Mouse (Mus musculus) heart, embryonic 14.5 days (tissue): ENCODE measurements around the gene Prm3. TPM values are rescaled to one million over a fixed set of nuclear protein-coding genes. Genes with fewer than 3 reads are reported as not detected.

Source experiments
- ATAC-seq: fragments of 200-750 bp; cut with Nextera tagmentation; 2 replicates; pipeline ENCODE4 v1.8.0; 2017; ENCODE audit warnings: low read depth, moderate TSS enrichment; ENCODE audit not compliant: insufficient number of reproducible peaks, insufficient read depth, low FRiP score
- H3K27ac ChIP-seq, 2 experiments: fragments of 200-500 bp in 1 of 2; fragments of 300-500 bp in 1 of 2; sonication (generic) in 1 of 2; replicated peaks in 1 of 2; 2 replicates each; pipeline ENCODE4 v1.5.1; 2012 to 2014; ENCODE audit warnings: low read depth in 2 of 2, low read length in 2 of 2, control low read depth in 1 of 2, mild to moderate bottlenecking in 1 of 2, mixed read lengths in 1 of 2; ENCODE audit not compliant: control insufficient read depth in 1 of 2, insufficient read depth in 1 of 2
- H3K27me3 ChIP-seq: fragments of 300-500 bp; sonication (generic); 2 replicates; pipeline ENCODE4 v1.6.1; 2014; ENCODE audit warnings: mild to moderate bottlenecking, low read length, control low read depth; ENCODE audit not compliant: control insufficient read depth, insufficient read depth
- H3K36me3 ChIP-seq: fragments of 300-500 bp; sonication (generic); 2 replicates; pipeline ENCODE4 v1.6.1; 2014; ENCODE audit warnings: mild to moderate bottlenecking, control low read depth, low read length, mixed read lengths; ENCODE audit not compliant: control insufficient read depth, insufficient read depth
- H3K4me1 ChIP-seq, 2 experiments: fragments of 200-500 bp in 1 of 2; fragments of 300-500 bp in 1 of 2; sonication (generic) in 1 of 2; 2 replicates each; pipeline ENCODE4 v1.6.1; 2012 to 2014; ENCODE audit warnings: low read length in 2 of 2, control low read depth in 1 of 2, mixed read lengths in 1 of 2; ENCODE audit not compliant: control insufficient read depth in 2 of 2, insufficient read depth in 2 of 2
- H3K4me2 ChIP-seq: fragments of 300-500 bp; sonication (generic); 2 replicates; pipeline ENCODE4 v1.6.1; 2014; ENCODE audit warnings: mild to moderate bottlenecking, low read length
- H3K4me3 ChIP-seq, 2 experiments: fragments of 200-500 bp in 1 of 2; fragments of 300-500 bp in 1 of 2; sonication (generic) in 1 of 2; 2 replicates each; pipeline ENCODE4 v1.5.1; 2012 to 2014; ENCODE audit warnings: low read length in 2 of 2, mild to moderate bottlenecking in 2 of 2, control low read depth in 1 of 2, low read depth in 1 of 2, moderate library complexity in 1 of 2; ENCODE audit not compliant: control insufficient read depth in 1 of 2, insufficient read depth in 1 of 2
- H3K9ac ChIP-seq: fragments of 300-500 bp; sonication (generic); 2 replicates; pipeline ENCODE4 v1.6.1; 2014; ENCODE audit warnings: mild to moderate bottlenecking, low read length
- H3K9me3 ChIP-seq: fragments of 300-500 bp; sonication (generic); 2 replicates; pipeline ENCODE4 v1.6.1; 2016; ENCODE audit warnings: low read length, control low read depth; ENCODE audit not compliant: control insufficient read depth
- WGBS: fragments of 180-500 bp; shearing (Covaris S2); extraction: QIAGEN DNeasy Blood & Tissue Kit; methylation state at CpG from one replicate; pipeline ENCODE4 v1.1.7; 2014; 5-methylcytosine and 5-hydroxymethylcytosine counted together
- polyA plus RNA-seq: library from polyadenylated mRNA; unstranded; fragments of >200 nt; fragmentation: Nextera tagmentation; extraction: Ambion mirVana; gene quantifications from 2 replicates; pipeline ENCODE4 v1.2.1, GENCODE M21; 2014

Gene Prm3
- polyA plus RNA-seq, 1 experiment from 2014 or later = not detected

DNA sequence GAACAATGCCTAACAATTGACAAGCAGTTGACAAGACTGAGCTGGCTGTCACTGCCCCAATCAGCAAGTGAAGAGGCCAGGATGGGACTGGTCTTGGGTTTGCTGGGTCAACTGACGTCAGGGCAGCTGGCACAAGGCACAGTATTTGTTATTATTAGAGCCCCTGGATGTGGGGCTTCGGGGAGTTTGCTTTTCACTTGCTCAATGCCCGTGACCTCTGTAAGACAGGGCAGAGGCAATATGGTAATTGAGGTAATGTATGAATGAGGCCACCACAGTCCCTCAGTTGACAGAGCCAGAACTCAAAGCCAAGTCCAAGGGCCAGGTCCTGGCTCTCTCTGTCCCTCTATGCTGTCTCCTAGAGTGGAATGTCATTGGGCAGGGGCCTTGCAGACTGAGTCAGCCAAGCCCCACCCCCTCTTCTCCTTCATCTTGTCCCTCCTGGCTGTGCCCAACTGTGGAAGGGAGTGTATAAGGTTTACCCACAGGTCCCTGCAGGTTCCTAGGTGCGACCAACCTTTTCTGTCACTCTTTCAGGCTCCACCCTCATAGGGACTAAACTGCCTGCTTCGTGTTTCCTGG, 13.0 kb downstream of the Prm3 start:
- peaks cover 31 to 34% of the 10 kb centered on the region in 2 experiments for H3K4me1 ChIP-seq
- no peak for ATAC-seq
- 50% methylated on average over 5 of the region's 5 CpGs for WGBS
- H3K4me2 ChIP-seq = no peak overlapping the region
- peak overlapping the region; percentile 58 to 62 for H3K27ac ChIP-seq
- no peak overlapping the region for H3K9ac ChIP-seq
- no peak overlapping the region for H3K4me3 ChIP-seq
- no peaks in the 10 kb centered on the region for H3K9me3 ChIP-seq
- H3K27me3 ChIP-seq = no peaks in the 10 kb centered on the region
- H3K36me3 ChIP-seq = no peaks in the 10 kb centered on the region

DNA sequence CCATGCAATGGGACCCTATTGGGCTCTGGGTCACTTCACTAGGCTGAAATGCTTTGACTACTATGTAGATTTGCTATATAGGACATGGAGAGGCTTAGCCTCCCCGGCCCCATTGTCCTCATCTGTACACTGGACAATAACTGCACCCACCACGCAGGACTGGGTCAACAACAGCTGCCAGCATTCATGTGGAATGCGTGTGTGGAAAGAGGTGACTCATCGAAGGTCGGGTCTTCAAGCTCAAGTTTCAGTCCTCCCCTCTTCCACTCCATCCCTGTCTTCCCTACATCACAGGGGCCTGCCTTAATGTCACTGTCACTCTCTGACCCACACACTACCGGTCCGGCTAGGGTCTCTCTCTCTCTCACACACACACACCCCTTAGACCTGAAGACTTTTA, 14.4 kb downstream of the Prm3 start:
- Histone ChIP-seq H3K4me3 (no peak overlapping the region), H3K9ac (no peak overlapping the region), H3K9me3 (no peaks in the 10 kb centered on the region), H3K4me2 (no peak overlapping the region), H3K27me3 (no peaks in the 10 kb centered on the region), H3K36me3 (no peaks in the 10 kb centered on the region), H3K4me1 (peaks cover 20 to 23% of the 10 kb centered on the region in 2 experiments), H3K27ac (no peak overlapping the region)
- 43% methylated on average over 7 of the region's 7 CpGs for WGBS
- no peak for ATAC-seq

DNA sequence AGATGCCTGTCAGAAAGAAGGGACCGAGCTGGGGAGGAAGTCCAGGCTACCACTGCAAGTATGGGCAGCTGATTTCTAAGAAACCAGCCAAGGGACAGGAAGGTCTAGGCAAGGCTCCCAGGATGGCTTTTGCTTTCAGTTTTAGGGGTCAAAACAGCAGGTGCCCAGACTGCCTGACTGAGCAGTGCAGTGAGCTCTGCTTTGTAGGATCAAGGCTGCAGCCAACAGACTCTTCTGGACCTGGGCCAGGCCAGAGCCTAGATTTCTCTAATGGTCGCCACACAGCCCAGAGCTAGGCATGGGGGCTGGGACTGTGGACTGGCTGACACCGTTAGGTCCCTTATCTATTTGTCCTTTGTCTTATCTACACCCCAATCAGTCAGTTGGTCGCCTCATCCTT, 16.0 kb downstream of the Prm3 start:
- H3K27ac ChIP-seq = no peak overlapping the region
- WGBS = 43% methylated on average over 4 of the region's 4 CpGs

DNA sequence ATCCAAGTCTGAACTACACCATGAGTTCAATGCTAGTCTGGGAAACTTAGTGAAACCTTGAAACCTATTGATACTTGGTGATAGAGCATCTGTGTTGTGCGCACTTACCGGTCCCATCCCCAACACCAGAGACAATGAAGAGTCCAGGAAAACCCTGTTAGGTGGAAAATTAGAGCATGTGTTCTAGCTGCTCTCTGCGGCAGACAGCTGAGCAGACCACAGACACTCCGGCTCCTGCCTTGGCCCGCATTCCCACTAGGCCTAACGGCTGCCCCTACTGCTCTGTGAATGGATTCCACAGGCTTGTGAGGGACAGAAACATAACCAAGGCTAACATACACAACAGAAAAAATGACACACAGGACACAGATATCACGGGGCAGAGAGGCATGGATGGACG, 17.2 kb downstream of the Prm3 start:
- no peak overlapping the region for H3K27ac ChIP-seq
- ATAC-seq = no peak
- no peaks in the 10 kb centered on the region for H3K9me3 ChIP-seq
- WGBS = 79% methylated on average over 8 of the region's 8 CpGs
- H3K27me3 ChIP-seq = no peaks in the 10 kb centered on the region
- H3K36me3 ChIP-seq = no peaks in the 10 kb centered on the region
- no peak overlapping the region for H3K9ac ChIP-seq
- no peak overlapping the region for H3K4me3 ChIP-seq
- H3K4me2 ChIP-seq = no peak overlapping the region
- peaks cover 23 to 24% of the 10 kb centered on the region in 2 experiments for H3K4me1 ChIP-seq

More for the DNA sequence above, 16.0 kb downstream of the Prm3 start:
- no peaks in the 10 kb centered on the region for H3K36me3 ChIP-seq
- no peaks in the 10 kb centered on the region for H3K9me3 ChIP-seq
- no peak overlapping the region for H3K9ac ChIP-seq
- no peak overlapping the region for H3K4me3 ChIP-seq
- no peak overlapping the region for H3K4me2 ChIP-seq
- no peaks in the 10 kb centered on the region for H3K27me3 ChIP-seq
- ATAC-seq = no peak
- H3K4me1 ChIP-seq = peaks cover 20 to 21% of the 10 kb centered on the region in 2 experiments

DNA sequence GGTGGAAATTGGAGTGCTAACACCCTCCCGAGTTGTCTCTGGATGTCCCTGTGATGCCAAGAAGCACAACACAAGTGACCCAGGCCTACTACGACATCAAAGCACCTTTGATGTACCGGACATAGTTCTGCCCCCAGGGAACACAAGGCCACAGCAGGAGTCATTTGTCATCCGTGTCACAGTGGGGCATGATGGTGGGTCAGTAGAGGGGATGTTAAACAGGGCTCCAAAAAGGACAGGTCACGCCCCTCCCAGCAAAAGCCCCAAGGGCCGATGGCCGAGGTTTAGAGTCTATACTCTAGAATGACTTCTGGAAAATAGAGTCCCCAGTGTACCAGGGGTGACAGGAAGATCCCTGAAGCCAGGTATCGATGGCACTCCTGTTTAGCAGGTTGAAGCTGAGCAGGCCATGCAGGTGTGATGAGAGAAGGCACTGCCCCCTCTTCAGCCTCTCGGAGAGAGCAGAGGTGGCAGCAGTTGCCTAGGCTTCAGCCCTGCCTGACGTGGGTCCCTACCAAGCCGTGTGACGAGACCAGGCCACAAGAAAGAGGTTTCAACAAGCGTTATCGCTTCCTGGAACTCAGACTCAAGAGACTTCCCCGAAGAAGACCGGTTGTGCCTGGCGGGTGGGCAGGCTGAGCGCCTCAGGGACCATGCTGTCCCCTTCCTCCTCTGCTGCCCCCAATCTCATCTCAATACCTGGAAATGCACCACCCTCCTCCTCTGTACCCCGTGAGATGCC, 18.8 kb downstream of the Prm3 start:
- Histone ChIP-seq H3K4me2 (no peak overlapping the region), H3K36me3 (no peaks in the 10 kb centered on the region), H3K4me3 (no peak overlapping the region), H3K4me1 (peaks cover 11 to 12% of the 10 kb centered on the region in 2 experiments), H3K27ac (no peak overlapping the region), H3K9me3 (no peaks in the 10 kb centered on the region), H3K27me3 (no peaks in the 10 kb centered on the region), H3K9ac (no peak overlapping the region)
- 66% methylated on average over 19 of the region's 19 CpGs for WGBS
- ATAC-seq = no peak

DNA sequence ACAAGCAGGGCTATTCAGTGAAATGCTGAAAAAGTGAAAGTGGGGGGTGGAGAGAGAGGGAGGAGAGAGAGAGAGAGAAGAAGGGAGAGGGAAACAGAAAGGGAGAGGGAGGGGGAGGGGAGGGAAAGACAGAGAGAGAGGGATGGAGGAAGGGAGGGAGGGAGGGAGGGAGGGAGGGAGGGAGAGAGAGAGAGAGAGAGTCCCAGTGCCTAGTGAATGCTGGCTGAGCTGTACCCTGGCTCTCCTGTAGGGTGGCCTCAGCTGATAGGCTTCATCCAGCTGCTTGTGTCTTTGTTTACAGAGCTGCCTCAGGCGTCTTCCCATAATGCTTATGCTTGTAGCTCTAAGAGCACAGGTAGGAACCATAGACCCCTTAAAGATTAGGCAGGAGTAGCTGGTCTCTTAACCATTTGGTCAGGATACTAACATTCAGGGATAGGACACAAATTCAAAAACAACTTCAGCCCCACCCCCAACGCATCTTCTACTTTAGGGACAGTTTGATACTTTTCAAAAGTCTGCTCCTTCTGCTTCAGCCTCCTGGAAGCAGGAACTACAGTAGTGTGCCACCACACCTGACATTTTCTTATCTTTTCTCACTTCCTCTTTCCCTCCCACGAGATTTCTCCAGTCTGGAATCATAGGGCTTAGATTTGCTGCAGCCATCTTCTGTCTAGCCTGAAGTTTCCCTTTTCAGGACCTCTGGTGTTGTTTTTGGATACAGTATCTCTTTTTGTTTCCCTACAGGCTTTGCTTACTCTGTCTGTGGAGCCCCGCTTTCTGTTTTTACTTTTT, 20.0 kb downstream of the Prm3 start:
- Histone ChIP-seq H3K27ac (no peak overlapping the region), H3K9ac (no peak overlapping the region), H3K4me2 (no peak overlapping the region), H3K4me3 (no peak overlapping the region), H3K27me3 (no peaks in the 10 kb centered on the region), H3K9me3 (no peaks in the 10 kb centered on the region), H3K36me3 (no peaks in the 10 kb centered on the region), H3K4me1 (peaks cover 4 to 12% of the 10 kb centered on the region in 2 experiments; a peak in 2 of 4 replicates)
- WGBS = 52% methylated on average over 4 of the region's 4 CpGs
- no peak for ATAC-seq

DNA sequence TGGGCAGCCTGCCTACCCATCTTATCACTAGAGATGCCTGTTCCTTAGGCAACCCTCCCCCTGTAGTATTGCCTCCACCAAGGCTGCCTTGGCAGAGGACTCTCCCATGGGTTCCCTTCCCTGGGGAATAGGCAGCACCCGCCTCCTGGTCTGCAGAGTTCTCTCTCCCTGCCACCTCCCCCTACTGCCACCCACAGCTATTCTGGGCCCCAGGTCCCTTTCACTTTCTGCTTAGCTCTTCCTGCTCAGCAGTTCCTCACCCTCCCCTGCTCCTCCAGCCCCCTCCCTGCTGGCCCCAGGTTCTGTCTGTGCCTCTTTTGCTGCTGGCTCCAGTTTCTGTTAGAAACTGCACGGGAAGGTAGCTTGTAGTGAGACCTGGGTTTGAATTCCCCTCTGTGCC, 21.1 kb downstream of the Prm3 start:
- no peak overlapping the region for H3K27ac ChIP-seq
- no peak for ATAC-seq
- H3K9me3 ChIP-seq = no peaks in the 10 kb centered on the region
- H3K36me3 ChIP-seq = no peaks in the 10 kb centered on the region
- H3K27me3 ChIP-seq = no peaks in the 10 kb centered on the region
- no peak overlapping the region for H3K4me3 ChIP-seq
- peaks cover 4 to 12% of the 10 kb centered on the region in 2 experiments; a peak in 2 of 4 replicates for H3K4me1 ChIP-seq
- no peak overlapping the region for H3K4me2 ChIP-seq
- no peak overlapping the region for H3K9ac ChIP-seq
- WGBS = 32% methylated on average over 2 of the region's 2 CpGs
